Mouse (Mus musculus) forebrain, postnatal 0 days (tissue): ENCODE data around the gene Rrp7a. TPM values are rescaled to one million over a fixed set of nuclear protein-coding genes. Genes with fewer than 3 reads are reported as not detected.

ENCODE experiments used
- ATAC-seq: fragments of 200-750 bp; cut with Nextera tagmentation; 2 replicates; pipeline ENCODE4 v1.8.0; 2017; ENCODE audit warnings: mild to moderate bottlenecking, moderate library complexity
- DNase-seq: peaks from one replicate; pipeline ENCODE4 v3.0.0-alpha.2; 2015
- H3K27ac ChIP-seq: fragments of 300-500 bp; sonication (generic); 2 replicates; pipeline ENCODE4 v1.5.1; 2014; ENCODE audit warnings: low read depth, mild to moderate bottlenecking, antibody characterized with exemption, low read length, moderate library complexity, mixed read lengths
- H3K27me3 ChIP-seq: fragments of 300-500 bp; sonication (generic); 2 replicates; pipeline ENCODE4 v1.6.1; 2014; ENCODE audit warnings: mild to moderate bottlenecking, low read length, mixed read lengths; ENCODE audit not compliant: insufficient read depth
- H3K36me3 ChIP-seq: fragments of 300-500 bp; sonication (generic); 2 replicates; pipeline ENCODE4 v1.6.1; 2014; ENCODE audit warnings: mild to moderate bottlenecking, moderate library complexity; ENCODE audit not compliant: insufficient read depth
- H3K4me1 ChIP-seq: fragments of 300-500 bp; sonication (generic); 2 replicates; pipeline ENCODE4 v1.6.1; 2014; ENCODE audit warnings: antibody characterized with exemption; ENCODE audit not compliant: insufficient read depth
- H3K4me2 ChIP-seq: fragments of 300-500 bp; sonication (generic); 2 replicates; pipeline ENCODE4 v1.6.1; 2014; ENCODE audit warnings: low read depth, mild to moderate bottlenecking, moderate library complexity
- H3K4me3 ChIP-seq: fragments of 300-500 bp; sonication (generic); 2 replicates; pipeline ENCODE4 v1.5.1; 2014; ENCODE audit warnings: low read depth, low read length, mixed read lengths
- H3K9ac ChIP-seq: fragments of 300-500 bp; sonication (generic); 2 replicates; pipeline ENCODE4 v1.6.1; 2014; ENCODE audit warnings: mild to moderate bottlenecking
- H3K9me3 ChIP-seq: fragments of 300-500 bp; sonication (generic); 2 replicates; pipeline ENCODE4 v1.6.1; 2016; ENCODE audit warnings: low read length
- CTCF ChIP-seq: sonication (generic); IDR thresholded peaks from 2 replicates; pipeline ENCODE4 v1.5.1; 2016; ENCODE audit warnings: antibody characterized with exemption, control low read depth, low read depth
- WGBS: fragments of 180-500 bp; shearing (Covaris S2); extraction: QIAGEN DNeasy Blood & Tissue Kit; methylation state at CpG from one replicate; pipeline ENCODE4 v1.1.7; 2014; 5-methylcytosine and 5-hydroxymethylcytosine counted together
- polyA plus RNA-seq: library from polyadenylated mRNA; unstranded; fragments of >200 nt; fragmentation: Nextera tagmentation; extraction: Ambion mirVana; gene quantifications from 2 replicates; pipeline ENCODE4 v1.2.1, GENCODE M21; 2015
- total RNA-seq: library from RNA; depleted of rRNA; stranded (reverse); fragments of >200 nt; gene quantifications from 2 replicates; pipeline ENCODE4 v1.2.3, GENCODE M21; 2014

Rrp7a gene
- total and polyA plus RNA-seq, 2 experiments from 2014 or later: 89.5 to 122 TPM

- no peak for TF ChIP-seq CTCF
- 0 out of 2 replicates have a peak overlapping the region, but pooled peaks have one; percentile 40 for H3K27ac ChIP-seq
- peak overlapping the region; percentile 29 for H3K4me2 ChIP-seq
- H3K27me3 ChIP-seq: no peaks in the 10 kb centered on the region
- ATAC-seq (peak; percentile 85), DNase-seq (peak; percentile 58)
- H3K9ac ChIP-seq: peak overlapping the region; percentile 25
- no peaks in the 10 kb centered on the region for H3K36me3 ChIP-seq
- no peaks in the 10 kb centered on the region for H3K9me3 ChIP-seq
- 32% methylated on average over 13 of the region's 13 CpGs for WGBS
- H3K4me1 ChIP-seq: no peaks in the 10 kb centered on the region; the same call in 1 of the 2 replicates
- H3K4me3 ChIP-seq: no peak overlapping the region
Observed at GRCm38 (mm10) chr15:83084022-83084640, 38.5 kb downstream of the Rrp7a start.

- ATAC-seq (peak; percentile 80), DNase-seq (no peak)
- WGBS: 40% methylated on average over 5 of the region's 5 CpGs
- Histone ChIP-seq H3K27me3 (no peaks in the 10 kb centered on the region), H3K4me1 (no peaks in the 10 kb centered on the region), H3K27ac (peak overlapping the region; percentile 40; the same call in 1 of the 2 replicates), H3K36me3 (no peaks in the 10 kb centered on the region), H3K9ac (no peak overlapping the region; the same call in 1 of the 2 replicates), H3K4me2 (peak overlapping the region; percentile 29; the same call in 1 of the 2 replicates), H3K4me3 (no peak overlapping the region), H3K9me3 (no peaks in the 10 kb centered on the region)
- no peak for TF ChIP-seq CTCF
Observed at GRCm38 (mm10) chr15:83083530-83083929, 39.1 kb downstream of the Rrp7a start.

- WGBS: 65% methylated on average over 27 of the region's 27 CpGs
- H3K4me1 ChIP-seq: no peaks in the 10 kb centered on the region
- DNase-seq (no peak), ATAC-seq (no peak)
- H3K27me3 ChIP-seq: no peaks in the 10 kb centered on the region
- no peak overlapping the region for H3K4me3 ChIP-seq
- no peaks in the 10 kb centered on the region for H3K36me3 ChIP-seq
- H3K4me2 ChIP-seq: no peak overlapping the region
- TF ChIP-seq CTCF: no peak
- H3K9ac ChIP-seq: no peak overlapping the region
- no peak overlapping the region for H3K27ac ChIP-seq
- no peaks in the 10 kb centered on the region for H3K9me3 ChIP-seq
Observed at GRCm38 (mm10) chr15:83075607-83076525, 46.7 kb downstream of the Rrp7a start.

GRCm38 (mm10) chr15:83074179-83074578, 48.4 kb downstream of the Rrp7a start:
- DNase-seq (no peak), ATAC-seq (no peak)
- H3K4me3 ChIP-seq: no peak overlapping the region
- H3K4me1 ChIP-seq: no peaks in the 10 kb centered on the region
- no peaks in the 10 kb centered on the region for H3K9me3 ChIP-seq
- H3K9ac ChIP-seq: no peak overlapping the region
- no peak overlapping the region for H3K4me2 ChIP-seq
- no peak for TF ChIP-seq CTCF
- no peaks in the 10 kb centered on the region for H3K36me3 ChIP-seq
- 71% methylated on average over 4 of the region's 4 CpGs for WGBS
- H3K27me3 ChIP-seq: no peaks in the 10 kb centered on the region
- no peak overlapping the region for H3K27ac ChIP-seq

DNA sequence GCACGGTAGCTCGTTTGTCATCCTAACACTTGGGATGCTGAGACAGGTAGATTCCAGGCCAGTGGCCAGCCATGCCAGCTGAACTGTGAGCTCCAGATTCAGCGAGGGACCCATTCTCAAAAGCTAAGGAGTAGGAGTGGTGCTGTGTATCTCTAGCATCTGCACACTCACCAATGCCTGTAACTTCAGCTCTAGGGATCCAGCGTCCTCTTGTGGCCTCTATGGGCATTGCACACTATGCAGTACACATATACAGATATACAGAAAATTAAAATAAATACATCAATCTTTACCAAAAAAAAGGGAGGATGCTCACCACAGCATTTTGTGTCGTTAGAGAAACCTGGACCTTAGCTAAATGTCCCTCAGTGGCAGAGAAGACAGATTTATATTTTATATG, 50.8 kb downstream of the Rrp7a start:
- 88% methylated on average over 5 of the region's 5 CpGs for WGBS
- TF ChIP-seq CTCF: peak; percentile 54
- no peaks in the 10 kb centered on the region for H3K9me3 ChIP-seq
- no peak overlapping the region for H3K4me2 ChIP-seq
- H3K4me1 ChIP-seq: no peaks in the 10 kb centered on the region
- H3K36me3 ChIP-seq: no peaks in the 10 kb centered on the region
- H3K27me3 ChIP-seq: no peaks in the 10 kb centered on the region
- H3K27ac ChIP-seq: no peak overlapping the region
- H3K9ac ChIP-seq: no peak overlapping the region
- no peak for DNase-seq
- ATAC-seq: no peak
- H3K4me3 ChIP-seq: no peak overlapping the region

- no peak for ATAC-seq
- Histone ChIP-seq H3K36me3 (no peaks in the 10 kb centered on the region), H3K9ac (no peak overlapping the region), H3K4me3 (no peak overlapping the region), H3K9me3 (no peaks in the 10 kb centered on the region), H3K27me3 (no peaks in the 10 kb centered on the region), H3K4me1 (no peaks in the 10 kb centered on the region), H3K4me2 (no peak overlapping the region), H3K27ac (no peak overlapping the region)
- no peak for TF ChIP-seq CTCF
- no peak for DNase-seq
- WGBS: 23% methylated on average over 3 of the region's 3 CpGs
Observed at GRCm38 (mm10) chr15:83070942-83071341, 51.7 kb downstream of the Rrp7a start.

GRCm38 (mm10) chr15:83068270-83068669, 54.3 kb downstream of the Rrp7a start:
- Histone ChIP-seq H3K4me1 (no peaks in the 10 kb centered on the region), H3K9ac (no peak overlapping the region), H3K4me3 (no peak overlapping the region), H3K27ac (no peak overlapping the region), H3K36me3 (no peaks in the 10 kb centered on the region), H3K4me2 (no peak overlapping the region), H3K9me3 (no peaks in the 10 kb centered on the region), H3K27me3 (no peaks in the 10 kb centered on the region)
- 92% methylated on average over 5 of the region's 5 CpGs for WGBS
- ATAC-seq (no peak), DNase-seq (no peak)
- no peak for TF ChIP-seq CTCF
